Mouse (Mus musculus) stomach, embryonic 14.5 days (tissue): ENCODE data around the gene Hapln2. TPM values are rescaled to one million over a fixed set of nuclear protein-coding genes. Genes with fewer than 3 reads are reported as not detected.

Source experiments
- ATAC-seq: fragments of 200-750 bp; cut with Nextera tagmentation; 2 replicates; pipeline ENCODE4 v1.8.0; 2017; ENCODE audit warnings: low read depth, moderate TSS enrichment; ENCODE audit not compliant: insufficient number of reproducible peaks, insufficient read depth, low FRiP score
- H3K27ac ChIP-seq: fragments of 300-500 bp; sonication (generic); 2 replicates; pipeline ENCODE4 v1.5.1; 2014; ENCODE audit warnings: mild to moderate bottlenecking, low read length, moderate library complexity, mixed read lengths
- H3K27me3 ChIP-seq: fragments of 300-500 bp; sonication (generic); 2 replicates; pipeline ENCODE4 v1.6.1; 2014; ENCODE audit warnings: low read length, control low read depth, mixed read lengths; ENCODE audit not compliant: control insufficient read depth, insufficient read depth
- H3K36me3 ChIP-seq: fragments of 300-500 bp; sonication (generic); 2 replicates; pipeline ENCODE4 v1.6.1; 2014; ENCODE audit warnings: mild to moderate bottlenecking, control low read depth, low read length, moderate library complexity, mixed read lengths; ENCODE audit not compliant: control insufficient read depth, insufficient read depth
- H3K4me1 ChIP-seq: fragments of 300-500 bp; sonication (generic); 2 replicates; pipeline ENCODE4 v1.6.1; 2014; ENCODE audit warnings: low read length, control low read depth, mixed read lengths; ENCODE audit not compliant: control insufficient read depth, insufficient read depth
- H3K4me2 ChIP-seq: fragments of 300-500 bp; sonication (generic); replicated peaks from 2 replicates; pipeline ENCODE4 v1.6.1; 2014; ENCODE audit warnings: low read depth, low read length, control low read depth
- H3K4me3 ChIP-seq: fragments of 300-500 bp; sonication (generic); 2 replicates; pipeline ENCODE4 v1.5.1; 2014; ENCODE audit warnings: low read depth, low read length, control low read depth
- H3K9ac ChIP-seq: fragments of 300-500 bp; sonication (generic); replicated peaks from 2 replicates; pipeline ENCODE4 v1.6.1; 2014; ENCODE audit warnings: low read depth, mild to moderate bottlenecking, control low read depth, low read length, moderate library complexity, mixed read lengths
- H3K9me3 ChIP-seq: fragments of 300-500 bp; sonication (generic); 2 replicates; pipeline ENCODE4 v1.6.1; 2016; ENCODE audit warnings: low read depth, low read length, control low read depth; ENCODE audit not compliant: control insufficient read depth
- WGBS: fragments of 180-500 bp; shearing (Covaris S2); extraction: QIAGEN DNeasy Blood & Tissue Kit; methylation state at CpG from one replicate; pipeline ENCODE4 v1.1.7; 2014; 5-methylcytosine and 5-hydroxymethylcytosine counted together
- polyA plus RNA-seq: library from polyadenylated mRNA; unstranded; fragments of >200 nt; fragmentation: Nextera tagmentation; extraction: Ambion mirVana; gene quantifications from 2 replicates; pipeline ENCODE4 v1.2.1, GENCODE M21; 2014

Hapln2 gene
- polyA plus RNA-seq, 1 experiment from 2014 or later = 0.26 TPM

DNA sequence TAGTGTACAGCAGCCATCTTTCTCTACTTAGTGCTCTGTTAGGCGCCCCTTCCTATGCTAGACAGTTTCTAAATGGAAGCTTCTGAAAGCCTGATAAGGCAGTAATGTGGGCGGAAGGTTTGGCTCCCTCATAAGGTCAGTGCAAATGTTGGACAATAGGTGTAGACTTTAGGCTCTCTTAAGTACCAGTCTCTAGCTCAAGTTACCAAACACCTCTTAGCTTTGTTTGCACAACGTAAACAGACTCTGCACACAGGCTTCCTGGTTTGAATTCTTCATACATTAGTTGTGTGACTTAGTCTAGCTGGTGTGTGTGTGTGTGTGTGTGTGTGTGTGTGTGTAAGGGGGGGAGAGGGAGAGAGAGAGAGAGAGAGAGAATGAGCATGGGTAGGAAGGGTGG lies 22.1 kb upstream of the Hapln2 start:
- Histone ChIP-seq H3K9me3 (no peaks in the 10 kb centered on the region), H3K27ac (no peak overlapping the region), H3K27me3 (no peaks in the 10 kb centered on the region), H3K9ac (no peak overlapping the region), H3K4me2 (no peak overlapping the region), H3K4me3 (no peak overlapping the region), H3K4me1 (no peaks in the 10 kb centered on the region), H3K36me3 (peaks cover 16% of the 10 kb centered on the region)
- WGBS = 48% methylated on average over 3 of the region's 3 CpGs
- ATAC-seq = peak; percentile 80

DNA sequence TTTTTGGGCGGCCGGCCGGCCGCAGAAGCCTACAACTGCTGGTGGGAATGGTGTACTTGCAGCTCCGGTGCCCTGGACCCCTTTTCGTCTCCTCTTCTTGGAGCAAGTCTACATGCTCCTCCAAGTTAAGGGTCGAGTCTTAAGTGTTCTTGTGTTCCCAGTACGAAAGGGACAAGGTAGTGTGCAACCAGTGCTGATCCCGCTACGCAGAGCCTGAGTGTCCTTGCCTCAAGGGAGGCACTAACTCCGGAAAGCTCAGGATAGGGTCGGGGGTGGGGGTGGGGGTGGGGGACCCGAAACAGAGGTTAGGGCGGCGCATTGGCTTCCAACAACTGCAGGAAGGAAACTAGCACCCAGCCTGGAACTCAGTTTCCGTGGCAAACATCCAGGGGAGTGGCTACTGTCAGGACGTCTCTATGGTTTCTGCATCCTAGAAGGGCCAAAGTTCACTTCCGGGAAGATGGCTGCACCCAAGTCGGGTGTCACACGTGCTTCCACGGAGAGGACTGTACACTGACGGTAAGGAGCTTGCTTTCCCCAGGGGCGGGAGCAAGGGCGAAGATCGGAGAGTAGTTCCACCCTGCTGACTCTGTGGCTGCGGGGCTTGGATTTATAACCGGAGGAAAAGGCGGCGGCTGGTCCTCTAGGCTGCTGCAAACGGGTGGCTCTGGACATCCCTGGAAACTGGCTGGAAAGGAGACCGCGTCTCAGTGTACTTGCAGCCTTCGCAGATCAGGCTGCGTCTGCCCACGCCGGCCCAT lies 15.5 kb upstream of the Hapln2 start, which contains the start of gene Gpatch4:
Gene Gpatch4 (plus strand): TSS at position 448 of the 761 bp plus-strand sequence.
- 8% methylated on average over 36 of the region's 36 CpGs for WGBS
- Histone ChIP-seq H3K9me3 (no peaks in the 10 kb centered on the region), H3K27ac (peak within 1 kb of the TSS; percentile 58; the same call in 1 of the 2 replicates), H3K9ac (peak within 1 kb of the TSS; percentile 55), H3K4me2 (peak within 1 kb of the TSS; percentile 74), H3K4me3 (peak within 1 kb of the TSS; percentile 83), H3K4me1 (0 out of 2 replicates have a peak, but pooled peaks cover 4% of the 10 kb centered on the region), H3K27me3 (no peaks in the 10 kb centered on the region), H3K36me3 (no peaks in the 10 kb centered on the region)
- ATAC-seq = peak; percentile 90

DNA sequence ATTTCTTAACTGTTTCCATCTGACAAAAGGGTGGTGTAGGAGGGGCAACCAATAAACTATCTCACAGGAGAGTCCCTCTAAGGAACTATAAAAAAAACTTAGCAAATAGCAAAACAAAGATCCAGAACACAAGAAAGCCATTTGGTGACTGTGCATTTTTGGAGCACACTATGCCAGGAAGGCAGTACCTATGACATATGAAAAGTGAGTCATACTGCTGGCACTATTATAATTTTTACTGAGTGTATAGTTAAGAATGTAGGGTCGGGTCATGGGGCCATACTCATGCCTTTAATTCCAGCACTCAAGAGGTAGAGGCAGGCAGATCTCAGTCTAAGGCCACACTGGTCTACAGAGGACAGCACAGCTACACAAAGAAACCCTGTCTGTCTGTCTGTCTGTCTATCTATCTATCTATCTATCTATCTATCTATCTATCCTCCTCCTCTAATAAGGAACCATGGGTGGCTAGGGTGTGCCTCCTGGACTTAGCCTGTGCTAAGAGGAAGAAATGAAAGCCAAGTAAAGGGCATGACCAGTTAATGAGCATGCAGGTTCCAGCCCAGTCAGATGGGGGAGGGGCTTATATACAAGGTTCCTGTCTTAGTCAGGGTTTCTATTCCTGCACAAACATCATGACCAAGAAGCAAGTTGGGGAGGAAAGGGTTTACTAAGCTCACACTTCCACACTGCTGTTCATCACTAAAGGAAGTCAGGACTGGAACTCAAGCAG lies 8.3 kb upstream of the Hapln2 start:
- Histone ChIP-seq H3K9me3 (no peaks in the 10 kb centered on the region), H3K4me3 (no peak overlapping the region), H3K9ac (no peak overlapping the region), H3K27ac (no peak overlapping the region), H3K4me2 (no peak overlapping the region), H3K4me1 (no peaks in the 10 kb centered on the region; the same call in 1 of the 2 replicates), H3K27me3 (0 out of 2 replicates have a peak, but pooled peaks cover 2% of the 10 kb centered on the region), H3K36me3 (no peaks in the 10 kb centered on the region)
- 64% methylated on average over 1 of the region's 1 CpGs for WGBS
- no peak for ATAC-seq

DNA sequence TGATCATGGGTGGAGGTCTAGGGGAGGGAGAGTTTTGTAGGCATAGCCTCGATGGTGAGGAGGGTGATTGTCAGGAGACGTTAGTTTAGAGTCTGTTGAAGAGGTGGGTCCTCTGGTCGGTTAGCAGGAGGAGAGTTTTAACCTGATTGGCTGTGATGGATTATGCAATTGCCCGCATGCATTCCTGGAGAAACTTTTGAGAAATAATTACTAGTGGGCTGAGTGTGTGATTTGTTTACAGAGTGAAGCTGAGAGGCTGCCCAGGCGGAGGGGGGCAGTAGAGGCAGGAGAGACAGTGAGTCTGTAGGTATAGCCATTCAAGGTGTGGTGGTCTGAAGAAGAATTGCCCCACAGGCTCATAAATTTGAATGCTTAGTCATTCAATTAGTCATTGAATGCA lies 6.1 kb upstream of the Hapln2 start:
- Histone ChIP-seq H3K4me3 (no peak overlapping the region), H3K27me3 (peaks cover 9% of the 10 kb centered on the region; the same call in 1 of the 2 replicates), H3K4me2 (no peak overlapping the region), H3K36me3 (no peaks in the 10 kb centered on the region), H3K27ac (no peak overlapping the region), H3K9ac (no peak overlapping the region), H3K9me3 (no peaks in the 10 kb centered on the region), H3K4me1 (no peaks in the 10 kb centered on the region; the same call in 1 of the 2 replicates)
- WGBS = 32% methylated on average over 5 of the region's 5 CpGs
- no peak for ATAC-seq

DNA sequence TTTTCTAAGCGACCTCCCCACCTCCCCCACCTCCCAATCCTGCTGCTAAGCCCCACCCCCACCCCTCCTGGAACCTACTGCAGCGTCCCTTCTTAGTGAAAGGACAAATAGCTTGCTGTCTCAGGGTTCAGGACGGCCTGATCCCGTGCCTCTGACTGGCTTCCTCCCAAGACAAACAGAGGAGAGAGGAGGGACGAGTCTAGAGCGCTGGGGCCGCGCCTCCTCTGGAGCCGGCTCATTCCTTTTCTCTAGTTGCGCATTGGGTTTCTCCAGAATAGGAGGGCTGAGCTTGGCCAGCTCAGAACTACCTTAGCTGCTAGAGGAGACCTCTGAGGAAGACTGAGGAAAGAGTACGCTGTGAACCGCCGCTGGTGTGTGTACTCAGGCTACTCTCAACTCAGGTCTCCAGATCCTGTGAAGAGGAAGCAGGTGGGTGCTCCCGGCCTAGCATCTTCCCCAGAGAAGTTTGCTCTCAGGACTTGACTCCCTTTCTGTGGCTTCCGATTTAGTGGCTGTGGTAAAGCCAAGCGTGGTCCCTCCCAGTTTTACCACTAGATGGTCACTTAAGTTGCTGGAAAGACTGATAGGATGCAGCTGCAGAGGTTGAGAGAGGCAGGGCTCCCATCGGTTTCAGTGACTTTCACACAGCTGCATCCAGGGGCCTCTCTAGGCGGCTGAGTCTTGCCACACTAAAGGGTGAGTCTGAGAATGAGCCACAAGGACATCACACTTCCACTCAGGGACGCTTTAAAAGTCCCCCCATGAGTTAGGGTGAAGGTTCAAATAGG lies 3.4 kb upstream of the Hapln2 start:
- peaks cover 9% of the 10 kb centered on the region; the same call in 1 of the 2 replicates for H3K27me3 ChIP-seq
- H3K4me2 ChIP-seq = no peak overlapping the region
- WGBS = 15% methylated on average over 19 of the region's 19 CpGs

DNA sequence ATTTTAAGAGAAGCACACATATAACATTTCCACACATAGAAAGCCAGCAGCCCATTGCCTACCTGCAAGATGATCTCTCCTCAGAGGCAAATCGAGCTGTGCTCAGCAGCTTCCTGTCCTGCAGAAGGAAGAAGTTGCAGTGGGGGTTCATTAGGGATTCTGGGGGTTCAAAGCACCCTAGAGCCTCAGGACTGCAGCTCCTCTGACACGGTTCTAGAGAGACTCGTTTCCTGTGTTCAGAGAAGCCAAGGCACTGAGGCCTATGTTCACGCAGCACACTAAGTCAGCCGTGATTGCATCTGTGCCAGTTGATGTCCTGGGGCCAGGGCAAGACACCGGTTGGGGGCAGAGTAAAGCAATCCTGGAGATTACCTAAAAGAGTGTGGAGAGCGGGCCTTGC lies 560 bp downstream of the Hapln2 start:
- WGBS = 57% methylated on average over 7 of the region's 7 CpGs
- Histone ChIP-seq H3K9me3 (no peaks in the 10 kb centered on the region), H3K36me3 (no peaks in the 10 kb centered on the region), H3K27me3 (peaks cover 37% of the 10 kb centered on the region), H3K4me3 (no peak overlapping the region), H3K4me1 (peaks cover 6% of the 10 kb centered on the region), H3K4me2 (no peak overlapping the region), H3K9ac (no peak overlapping the region), H3K27ac (no peak overlapping the region)
- no peak for ATAC-seq

More for the DNA sequence above, 3.4 kb upstream of the Hapln2 start:
- H3K4me1 ChIP-seq = no peaks in the 10 kb centered on the region; the same call in 1 of the 2 replicates
- no peak overlapping the region for H3K9ac ChIP-seq
- no peak overlapping the region for H3K27ac ChIP-seq
- no peaks in the 10 kb centered on the region for H3K9me3 ChIP-seq
- H3K4me3 ChIP-seq = no peak overlapping the region
- H3K36me3 ChIP-seq = no peaks in the 10 kb centered on the region
- no peak; the same call in 1 of the 2 replicates for ATAC-seq

DNA sequence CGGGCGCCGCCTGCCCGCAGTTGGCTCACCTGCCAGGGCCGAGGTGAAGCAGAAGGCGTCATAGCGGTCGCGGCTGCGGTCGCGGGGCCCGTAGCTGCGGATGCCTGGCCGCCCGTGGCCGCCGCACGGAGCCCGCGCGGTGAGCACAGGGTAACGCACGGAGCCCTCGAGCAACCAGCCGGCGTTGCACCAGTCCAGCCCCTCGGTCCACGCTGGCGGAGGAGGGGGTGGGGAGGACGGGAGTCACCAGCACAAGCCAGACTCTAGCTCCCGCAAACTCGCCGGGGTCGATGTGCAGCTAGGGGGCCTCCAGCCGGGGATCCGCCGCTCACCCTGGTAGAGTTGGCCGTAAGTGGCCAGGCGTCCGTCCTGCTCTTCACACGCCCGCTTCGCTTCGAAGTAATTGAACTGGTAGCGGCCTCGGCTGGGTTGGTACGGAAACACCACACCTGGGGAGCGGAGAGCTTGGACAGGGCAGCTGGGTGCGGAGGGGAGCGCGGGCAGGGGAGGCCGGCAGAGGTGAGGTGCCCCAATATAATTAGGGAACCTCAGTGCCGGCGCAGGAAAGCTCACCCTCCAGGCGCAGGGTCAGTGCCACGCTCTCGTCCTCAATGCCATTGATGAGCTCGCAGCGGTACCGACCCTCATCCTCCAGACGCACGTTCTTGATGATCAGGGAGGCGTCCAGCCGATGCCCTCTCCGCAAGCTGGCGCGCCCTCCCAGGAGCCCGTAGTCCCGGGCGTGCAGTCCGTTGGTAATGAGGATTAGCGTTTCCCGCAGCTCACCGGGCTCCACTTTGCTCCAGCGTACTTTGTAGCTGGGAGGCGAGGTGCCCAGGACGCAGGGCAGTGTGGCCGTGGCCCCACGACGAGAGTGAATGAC lies 4.0 kb downstream of the Hapln2 start:
- Histone ChIP-seq H3K9me3 (no peaks in the 10 kb centered on the region), H3K27ac (no peak overlapping the region), H3K9ac (no peak overlapping the region), H3K4me1 (peaks cover 6% of the 10 kb centered on the region; the same call in 1 of the 2 replicates), H3K27me3 (peaks cover 44% of the 10 kb centered on the region), H3K36me3 (no peaks in the 10 kb centered on the region), H3K4me2 (peak overlapping the region; percentile 98), H3K4me3 (peak overlapping the region; percentile 48)
- peak; percentile 75; the same call in 1 of the 2 replicates for ATAC-seq
- WGBS = 2% methylated on average over 81 of the region's 81 CpGs
